Mouse (Mus musculus): ENCODE results near the gene Otub2. TPM values are rescaled to one million over a fixed set of nuclear protein-coding genes. Genes with fewer than 3 reads are reported as not detected.

Otub2 gene
- polyA plus RNA-seq, 1 experiment = 2.0 TPM

DNA sequence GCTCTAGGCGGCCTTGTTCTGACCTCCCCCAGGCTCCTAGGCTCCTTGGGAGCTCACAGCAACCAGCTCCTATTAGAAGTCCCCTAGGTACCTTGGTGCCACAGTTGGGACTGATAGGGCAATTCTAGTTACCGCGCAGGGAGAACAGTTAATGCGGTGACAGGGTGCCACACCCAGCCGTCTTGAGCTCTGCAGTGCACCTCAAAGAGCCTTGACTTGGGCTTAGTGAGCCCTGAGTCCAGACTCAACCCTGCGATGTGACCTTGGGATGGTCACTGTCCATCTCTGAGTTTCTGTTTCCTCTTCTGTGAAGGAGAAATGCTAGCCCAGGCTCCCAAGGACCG is 20.2 kb upstream of the Otub2 start:
- no peak overlapping the region for H3K27ac ChIP-seq (ENCODE audit: control insufficient read depth, insufficient read depth, low read length)
- no peaks in the 10 kb centered on the region; the same call in 1 of the 2 replicates for H3K27me3 ChIP-seq (ENCODE audit: control insufficient read depth, insufficient read depth, low read length)
- H3K4me1 ChIP-seq (replicated peaks; ENCODE audit: control insufficient read depth, insufficient read depth, low read length) = no peaks in the 10 kb centered on the region
- no peaks in the 10 kb centered on the region for H3K36me3 ChIP-seq (ENCODE audit: control insufficient read depth, insufficient read depth, low read length)
- DNase-seq = no peak
- 70% methylated on average over 7 of the region's 7 CpGs for WGBS
- no peak overlapping the region for H3K4me3 ChIP-seq (ENCODE audit: control insufficient read depth, insufficient read depth, low read length)
- TF ChIP-seq CTCF (IDR thresholded peaks at IDR 0.05; ENCODE audit: borderline replicate concordance, control insufficient read depth, extremely low read depth, insufficient read depth, low read length, poor library complexity) = no peak
- no peak for TF ChIP-seq POLR2A (IDR thresholded peaks at IDR 0.05; ENCODE audit: control insufficient read depth, extremely low read depth, insufficient read depth, low read length, poor library complexity)

- Histone ChIP-seq H3K27ac (ENCODE audit: control insufficient read depth, insufficient read depth, low read length) (no peak overlapping the region), H3K27me3 (ENCODE audit: control insufficient read depth, insufficient read depth, low read length) (no peaks in the 10 kb centered on the region; the same call in 1 of the 2 replicates), H3K4me1 (replicated peaks; ENCODE audit: control insufficient read depth, insufficient read depth, low read length) (no peaks in the 10 kb centered on the region), H3K4me3 (ENCODE audit: control insufficient read depth, insufficient read depth, low read length) (no peak overlapping the region), H3K36me3 (ENCODE audit: control insufficient read depth, insufficient read depth, low read length) (no peaks in the 10 kb centered on the region)
- TF ChIP-seq POLR2A (IDR thresholded peaks at IDR 0.05; ENCODE audit: control insufficient read depth, extremely low read depth, insufficient read depth, low read length, poor library complexity) (no peak), CTCF (IDR thresholded peaks at IDR 0.05; ENCODE audit: borderline replicate concordance, control insufficient read depth, extremely low read depth, insufficient read depth, low read length, poor library complexity) (no peak)
- 68% methylated on average over 2 of the region's 2 CpGs for WGBS
- DNase-seq = no peak
These were observed 19.7 kb upstream of the Otub2 start for GRCm38 (mm10) chr12:103368777-103369176.

- no peak overlapping the region for H3K4me3 ChIP-seq (ENCODE audit: control insufficient read depth, insufficient read depth, low read length)
- no peaks in the 10 kb centered on the region for H3K4me1 ChIP-seq (replicated peaks; ENCODE audit: control insufficient read depth, insufficient read depth, low read length)
- WGBS = 95% methylated on average over 4 of the region's 4 CpGs
- H3K27me3 ChIP-seq (ENCODE audit: control insufficient read depth, insufficient read depth, low read length) = no peaks in the 10 kb centered on the region; the same call in 1 of the 2 replicates
- H3K36me3 ChIP-seq (ENCODE audit: control insufficient read depth, insufficient read depth, low read length) = no peaks in the 10 kb centered on the region
- no peak for DNase-seq
- no peak for TF ChIP-seq CTCF (IDR thresholded peaks at IDR 0.05; ENCODE audit: borderline replicate concordance, control insufficient read depth, extremely low read depth, insufficient read depth, low read length, poor library complexity)
- no peak for TF ChIP-seq POLR2A (IDR thresholded peaks at IDR 0.05; ENCODE audit: control insufficient read depth, extremely low read depth, insufficient read depth, low read length, poor library complexity)
- H3K27ac ChIP-seq (ENCODE audit: control insufficient read depth, insufficient read depth, low read length) = no peak overlapping the region
These were observed 17.6 kb upstream of the Otub2 start for GRCm38 (mm10) chr12:103370861-103371260.

DNA sequence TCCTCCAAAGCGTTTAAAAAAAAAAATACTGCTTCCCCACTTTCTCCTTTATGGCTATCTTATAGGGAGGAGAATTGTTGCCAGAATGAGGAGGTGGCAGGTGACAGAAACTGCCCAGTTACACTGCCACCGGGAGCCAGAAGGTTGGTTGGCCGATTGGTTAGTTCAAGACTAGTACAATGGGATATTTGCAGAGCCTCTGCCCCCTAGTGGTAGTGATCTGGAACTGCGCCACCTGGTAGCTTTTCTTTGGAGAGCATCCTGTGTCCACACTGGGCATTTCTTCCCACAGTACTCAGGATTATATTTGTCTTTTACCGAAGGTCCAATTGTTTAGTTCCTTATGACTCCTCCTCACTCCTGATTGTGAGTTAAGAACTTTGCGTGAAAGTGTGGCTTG is 16.8 kb upstream of the Otub2 start:
- WGBS = 27% methylated on average over 6 of the region's 6 CpGs
- Histone ChIP-seq H3K4me1 (replicated peaks; ENCODE audit: control insufficient read depth, insufficient read depth, low read length) (no peaks in the 10 kb centered on the region), H3K36me3 (ENCODE audit: control insufficient read depth, insufficient read depth, low read length) (no peaks in the 10 kb centered on the region), H3K27ac (ENCODE audit: control insufficient read depth, insufficient read depth, low read length) (no peak overlapping the region), H3K4me3 (ENCODE audit: control insufficient read depth, insufficient read depth, low read length) (no peak overlapping the region), H3K27me3 (ENCODE audit: control insufficient read depth, insufficient read depth, low read length) (no peaks in the 10 kb centered on the region; the same call in 1 of the 2 replicates)
- no peak for TF ChIP-seq POLR2A (IDR thresholded peaks at IDR 0.05; ENCODE audit: control insufficient read depth, extremely low read depth, insufficient read depth, low read length, poor library complexity)
- TF ChIP-seq CTCF (IDR thresholded peaks at IDR 0.05; ENCODE audit: borderline replicate concordance, control insufficient read depth, extremely low read depth, insufficient read depth, low read length, poor library complexity) = no peak
- DNase-seq = peak; percentile 71

- no peaks in the 10 kb centered on the region for H3K27me3 ChIP-seq (ENCODE audit: control insufficient read depth, insufficient read depth, low read length)
- DNase-seq = no peak
- H3K4me3 ChIP-seq (ENCODE audit: control insufficient read depth, insufficient read depth, low read length) = no peak overlapping the region
- no peaks in the 10 kb centered on the region for H3K4me1 ChIP-seq (replicated peaks; ENCODE audit: control insufficient read depth, insufficient read depth, low read length)
- WGBS = 82% methylated on average over 8 of the region's 8 CpGs
- TF ChIP-seq CTCF (IDR thresholded peaks at IDR 0.05; ENCODE audit: borderline replicate concordance, control insufficient read depth, extremely low read depth, insufficient read depth, low read length, poor library complexity) = no peak
- no peak for TF ChIP-seq POLR2A (IDR thresholded peaks at IDR 0.05; ENCODE audit: control insufficient read depth, extremely low read depth, insufficient read depth, low read length, poor library complexity)
- H3K36me3 ChIP-seq (ENCODE audit: control insufficient read depth, insufficient read depth, low read length) = no peaks in the 10 kb centered on the region
- no peak overlapping the region for H3K27ac ChIP-seq (ENCODE audit: control insufficient read depth, insufficient read depth, low read length)
These were observed 14.8 kb upstream of the Otub2 start for GRCm38 (mm10) chr12:103373530-103374236.

- Histone ChIP-seq H3K36me3 (ENCODE audit: control insufficient read depth, insufficient read depth, low read length) (no peaks in the 10 kb centered on the region), H3K4me1 (replicated peaks; ENCODE audit: control insufficient read depth, insufficient read depth, low read length) (peaks cover 3% of the 10 kb centered on the region; the same call in 1 of the 2 replicates), H3K4me3 (ENCODE audit: control insufficient read depth, insufficient read depth, low read length) (no peak overlapping the region), H3K27me3 (ENCODE audit: control insufficient read depth, insufficient read depth, low read length) (no peaks in the 10 kb centered on the region), H3K27ac (ENCODE audit: control insufficient read depth, insufficient read depth, low read length) (no peak overlapping the region)
- WGBS = 83% methylated on average over 5 of the region's 5 CpGs
- TF ChIP-seq CTCF (IDR thresholded peaks at IDR 0.05; ENCODE audit: borderline replicate concordance, control insufficient read depth, extremely low read depth, insufficient read depth, low read length, poor library complexity) = no peak
- no peak for DNase-seq
These were observed 12.4 kb upstream of the Otub2 start for GRCm38 (mm10) chr12:103376124-103376523.

- TF ChIP-seq POLR2A (IDR thresholded peaks at IDR 0.05; ENCODE audit: control insufficient read depth, extremely low read depth, insufficient read depth, low read length, poor library complexity) (no peak), CTCF (IDR thresholded peaks at IDR 0.05; ENCODE audit: borderline replicate concordance, control insufficient read depth, extremely low read depth, insufficient read depth, low read length, poor library complexity) (no peak)
- H3K27me3 ChIP-seq (ENCODE audit: control insufficient read depth, insufficient read depth, low read length) = no peaks in the 10 kb centered on the region
- WGBS = 61% methylated on average over 2 of the region's 4 CpGs
- no peak overlapping the region for H3K27ac ChIP-seq (ENCODE audit: control insufficient read depth, insufficient read depth, low read length)
- H3K4me1 ChIP-seq (replicated peaks; ENCODE audit: control insufficient read depth, insufficient read depth, low read length) = peaks cover 3% of the 10 kb centered on the region; the same call in 1 of the 2 replicates
- no peak for DNase-seq
- no peaks in the 10 kb centered on the region for H3K36me3 ChIP-seq (ENCODE audit: control insufficient read depth, insufficient read depth, low read length)
- H3K4me3 ChIP-seq (ENCODE audit: control insufficient read depth, insufficient read depth, low read length) = no peak overlapping the region
These were observed 11.7 kb upstream of the Otub2 start for GRCm38 (mm10) chr12:103376774-103377173.
